Mouse (Mus musculus): Measurements from ENCODE around the gene Txndc11.

DNA sequence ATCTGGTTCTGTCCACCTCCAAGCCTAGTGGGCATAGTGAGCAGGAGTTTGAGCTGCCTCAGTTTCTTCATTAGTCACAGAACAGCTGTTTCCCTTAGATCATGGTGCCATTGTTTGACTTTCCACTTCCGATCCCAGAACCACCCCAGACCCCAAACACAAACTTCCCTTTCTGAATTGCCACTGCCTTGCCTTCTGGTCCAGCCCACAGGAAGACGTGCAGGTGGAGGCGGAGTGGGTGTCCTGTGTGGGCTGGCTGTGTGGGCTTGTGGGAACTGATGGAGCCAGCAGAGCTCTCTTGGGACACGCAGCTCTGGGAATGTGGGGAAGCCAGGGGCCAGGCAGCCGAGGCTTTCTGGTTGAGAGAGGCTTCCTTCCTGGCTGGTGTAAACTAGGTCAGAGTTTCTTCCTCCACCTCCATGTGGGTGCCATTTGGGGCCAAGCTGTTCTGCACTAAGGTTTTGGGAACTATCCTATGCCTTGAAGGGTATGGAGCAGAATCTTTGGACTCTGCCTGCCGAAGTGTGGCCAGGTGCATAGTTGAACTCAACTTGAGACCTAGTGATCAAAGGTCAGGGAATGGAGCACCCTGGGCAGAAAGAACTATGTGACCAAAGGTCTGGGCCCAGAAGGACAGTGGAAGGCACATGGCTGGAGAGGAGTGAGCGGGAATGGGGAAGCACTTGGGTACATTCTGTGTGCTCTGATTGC is 64.6 kb downstream of the Txndc11 start:
- no peak for TF ChIP-seq POLR2A (IDR thresholded peaks at IDR 0.05; ENCODE audit: low read depth, low read length)
- no peak for TF ChIP-seq CTCF (IDR thresholded peaks at IDR 0.05; ENCODE audit: borderline replicate concordance, insufficient read depth, low read length)

Measured in embryonic fibroblast, embryonic 13.5 days (primary cell).